ENCODE assay signal across 18 mouse cellular contexts in the genomic region with DNA sequence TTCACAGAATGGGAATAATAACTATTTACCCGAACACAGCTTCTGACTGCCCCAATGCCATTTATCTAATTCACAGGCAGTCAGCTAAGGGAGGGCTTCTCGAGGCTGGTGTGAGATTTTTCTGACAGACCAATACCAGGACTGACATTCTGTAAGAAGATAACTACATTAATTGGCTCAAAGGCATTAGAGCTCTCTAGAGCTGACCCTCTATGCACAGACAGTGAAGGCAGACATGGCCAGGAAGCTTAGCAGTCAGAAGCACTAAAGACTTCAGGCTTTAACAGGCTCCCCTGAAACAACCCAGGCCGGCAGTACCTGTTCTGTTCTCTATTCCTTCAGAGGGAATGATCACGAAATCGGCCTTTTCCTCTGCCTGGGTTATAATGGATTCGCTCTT. TPM values are rescaled to one million over a fixed set of nuclear protein-coding genes. Genes with fewer than 3 reads are reported as not detected.
DNase-seq lines count a peak whose midpoint lies in the region; ATAC-seq lines count a peak whose summit lies in the region.
"Had no signal": no experiment of that assay in that cellular context is flagged by ENCODE, and none has a peak within 500 bp of the region (broad histone marks: within the 10 kb centered on the region; RNA-seq: fewer than 3 reads in every experiment).

No protein-coding gene starts in this region.

- peaks cover 47% of the 10 kb centered on the region for H3K4me1 ChIP-seq in neural tube, embryonic 15.5 days

- no peak overlapping the region for H3K4me3 ChIP-seq in neural tube, embryonic 15.5 days (replicated peaks)

- no peak overlapping the region for H3K4me2 ChIP-seq in neural tube, embryonic 15.5 days

- H3K9ac ChIP-seq in neural tube, embryonic 15.5 days (replicated peaks), result no peak overlapping the region

- WGBS in neural tube, embryonic 15.5 days, result 89% methylated on average over 6 of the region's 6 CpGs

- H3K27ac ChIP-seq in neural tube, embryonic 15.5 days (replicated peaks), result no peak overlapping the region

- peaks cover 28% of the 10 kb centered on the region for H3K36me3 ChIP-seq in neural tube, embryonic 15.5 days
- H3K36me3 ChIP-seq: G1E had no signal

- H3K9me3 ChIP-seq in neural tube, embryonic 15.5 days (replicated peaks), result no peaks in the 10 kb centered on the region
- H3K9me3 ChIP-seq: G1E had no signal

- H3K27me3 ChIP-seq in neural tube, embryonic 15.5 days (replicated peaks), result no peaks in the 10 kb centered on the region
- H3K27me3 ChIP-seq: Patski had no signal

- no peak for ATAC-seq in neural tube, embryonic 15.5 days (ENCODE audit: low FRiP score)
- ATAC-seq: activated CD4-positive, CD25-positive, alpha-beta regulatory T cell, adult 4 months; CD4-positive, CD25-positive, alpha-beta regulatory T cell, adult 4 months; Patski had no signal

- DNase-seq in retina, adult 2 months (ENCODE audit: low read depth, low spot score), result peak; percentile 67
- no peak for DNase-seq in retina, embryonic 14.5 days (ENCODE audit: low spot score)
- DNase-seq in retina, postnatal 1 day, result peak; percentile 51
- DNase-seq: adrenal gland, adult 2 months; adrenal gland, adult 8-10 months; adrenal gland, postnatal 10 days; adrenal gland, postnatal 14 days; adrenal gland, postnatal 25 days; adrenal gland, postnatal 36 days; B cell, adult 2 months; cerebellum, adult 11 months; cerebellum, adult 11-12 months; cerebellum, adult 18-20 months had no signal

RNA-seq across cellular contexts. Expression of gene Dlat, which starts 35.6 kb away (rescaled TPM):
- polyA plus RNA-seq in neural tube, embryonic 15.5 days (2015; fragmentation: Nextera tagmentation; extraction: Ambion mirVana), result 58.6 and 61.7 TPM in 2 replicates

RNA-seq across cellular contexts. Expression of gene Dixdc1, which starts 44.2 kb away (rescaled TPM):
- polyA plus RNA-seq in neural tube, embryonic 15.5 days (2015; fragmentation: Nextera tagmentation; extraction: Ambion mirVana), result 28.3 and 30.4 TPM in 2 replicates
- polyA plus RNA-seq: G1E had no signal

RNA-seq across cellular contexts. Expression of gene 2310030G06Rik, which starts 51.2 kb away (rescaled TPM):
- 2.3 and 3.3 TPM in 2 replicates for polyA plus RNA-seq in neural tube, embryonic 15.5 days (2015; fragmentation: Nextera tagmentation; extraction: Ambion mirVana)
- polyA plus RNA-seq: activated CD4-positive, CD25-positive, alpha-beta regulatory T cell, adult 4 months; CD4-positive, CD25-positive, alpha-beta regulatory T cell, adult 4 months; G1E had no signal

RNA-seq across cellular contexts. Expression of gene Cryab, which starts 56.0 kb away (rescaled TPM):
- polyA plus RNA-seq in neural tube, embryonic 15.5 days (2015; fragmentation: Nextera tagmentation; extraction: Ambion mirVana), result 24.7 and 28.2 TPM in 2 replicates
- polyA plus RNA-seq: CD4-positive, CD25-positive, alpha-beta regulatory T cell, adult 4 months; G1E had no signal

RNA-seq across cellular contexts. Expression of gene Hspb2, which starts 57.0 kb away (rescaled TPM):
- 4.9 and 6.6 TPM in 2 replicates for polyA plus RNA-seq in neural tube, embryonic 15.5 days (2015; fragmentation: Nextera tagmentation; extraction: Ambion mirVana)
- polyA plus RNA-seq: CD4-positive, CD25-positive, alpha-beta regulatory T cell, adult 4 months; G1E had no signal
